Comparison of ENCODE assay signal across 8 mouse cellular contexts in the genomic region with DNA sequence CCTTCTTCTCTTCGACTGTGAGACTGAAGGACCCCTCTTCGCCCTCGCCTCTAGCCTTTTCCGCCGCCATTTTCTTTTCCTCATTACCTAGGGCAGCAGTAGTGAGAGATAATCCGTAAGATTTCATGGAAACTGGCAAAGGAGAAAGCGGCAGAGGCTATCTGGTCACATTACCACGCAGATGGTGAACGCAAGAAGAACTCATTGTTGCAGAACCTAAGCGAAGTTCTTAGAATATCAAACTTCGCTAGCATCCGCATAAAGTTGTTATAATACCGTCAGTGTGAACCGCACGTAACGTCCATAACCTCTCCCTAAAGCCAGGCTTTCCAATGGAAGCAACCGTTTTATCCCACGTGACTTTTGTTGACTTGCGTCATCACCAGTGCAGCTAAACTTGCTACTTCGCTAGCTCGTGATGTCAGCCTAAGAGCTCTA. TPM values are rescaled to one million over a fixed set of nuclear protein-coding genes. Genes with fewer than 3 reads are reported as not detected.
DNase-seq lines count a peak whose midpoint lies in the region; ATAC-seq and TF ChIP-seq lines count a peak whose summit lies in the region.

A gene (minus strand): TSS at position 334 of the 438 bp plus-strand sequence.

- no peak for DNase-seq in cerebellum, adult 8-10 months
- DNase-seq in layer of hippocampus, adult 9-11 months, result peak; percentile 79
- DNase-seq in right cerebral cortex, postnatal 4 days, result peak; percentile 35

- H3K9ac ChIP-seq in heart, embryonic 15.5 days, result peak within 1 kb of the TSS; percentile 50

- no peak for TF ChIP-seq POLR2A in embryonic fibroblast, embryonic 13.5 days (IDR thresholded peaks at IDR 0.05; ENCODE audit: low read depth, low read length)

- no peak for TF ChIP-seq CTCF in embryonic fibroblast, embryonic 13.5 days (IDR thresholded peaks at IDR 0.05; ENCODE audit: borderline replicate concordance, insufficient read depth, low read length)

- no peaks in the 10 kb centered on the region for H3K4me1 ChIP-seq in embryonic fibroblast, embryonic 13.5 days (ENCODE audit: control insufficient read depth, insufficient read depth, low read length)
- H3K4me1 ChIP-seq in heart, embryonic 15.5 days (replicated peaks), result no peaks in the 10 kb centered on the region

- no peaks in the 10 kb centered on the region for H3K9me3 ChIP-seq in heart, embryonic 15.5 days (replicated peaks)

- no peaks in the 10 kb centered on the region for H3K27me3 ChIP-seq in heart, embryonic 15.5 days

- peak; percentile 99 for ATAC-seq in cerebellum, adult (ENCODE audit: insufficient number of reproducible peaks, low FRiP score, low TSS enrichment)
- ATAC-seq in activated CD4-positive, CD25-positive, alpha-beta regulatory T cell, adult 4 months, result peak; percentile 94
- peak; percentile 84 for ATAC-seq in heart, embryonic 15.5 days (replicated peaks; ENCODE audit: insufficient number of reproducible peaks, insufficient read depth, low FRiP score, low read depth)
- ATAC-seq in megakaryocyte progenitor cell, adult 5-6 weeks (replicated peaks; ENCODE audit: poor library complexity), result peak; percentile 98

- WGBS in heart, embryonic 15.5 days, result 0% methylated on average over 18 of the region's 21 CpGs

- H3K4me2 ChIP-seq in heart, embryonic 15.5 days, result peak within 1 kb of the TSS; percentile 41

- H3K36me3 ChIP-seq in heart, embryonic 15.5 days, result no peaks in the 10 kb centered on the region

- H3K4me3 ChIP-seq in embryonic fibroblast, embryonic 13.5 days (ENCODE audit: insufficient read depth, low read length), result peak within 1 kb of the TSS; percentile 92
- H3K4me3 ChIP-seq in heart, embryonic 15.5 days, result peak within 1 kb of the TSS; percentile 54

- H3K27ac ChIP-seq in embryonic fibroblast, embryonic 13.5 days (ENCODE audit: insufficient read depth, low read length), result peak within 1 kb of the TSS; percentile 69
- peak within 1 kb of the TSS; percentile 63 for H3K27ac ChIP-seq in heart, embryonic 15.5 days

RNA-seq across cellular contexts. Expression of the gene that starts here (rescaled TPM):
- 10 to 100 TPM; 57.6 to 61.6 TPM for polyA plus RNA-seq in activated CD4-positive, CD25-positive, alpha-beta regulatory T cell, adult 4 months (2017; shearing (Covaris generic))
- 22.2 and 27.8 TPM in 2 replicates for polyA plus RNA-seq in embryonic fibroblast, embryonic 13.5 days (2011; ENCODE audit: insufficient read length, low read depth, missing spikeins)
- polyA plus RNA-seq in heart, embryonic 15.5 days (2015; fragmentation: Nextera tagmentation; extraction: Ambion mirVana), result 6.3 and 8.0 TPM in 2 replicates
- total RNA-seq in megakaryocyte progenitor cell, adult 5-6 weeks (2015), result 25.6 and 33.0 TPM in 2 replicates
- 23.7 and 36.5 TPM in 2 replicates for total RNA-seq in megakaryocyte progenitor cell, adult 5-6 weeks (2017)
